Mouse (Mus musculus): Measurements from ENCODE around the gene Gale. TPM values are rescaled to one million over a fixed set of nuclear protein-coding genes. Genes with fewer than 3 reads are reported as not detected.

Gale gene
- polyA plus RNA-seq, 1 experiment: 5.6 TPM

DNA sequence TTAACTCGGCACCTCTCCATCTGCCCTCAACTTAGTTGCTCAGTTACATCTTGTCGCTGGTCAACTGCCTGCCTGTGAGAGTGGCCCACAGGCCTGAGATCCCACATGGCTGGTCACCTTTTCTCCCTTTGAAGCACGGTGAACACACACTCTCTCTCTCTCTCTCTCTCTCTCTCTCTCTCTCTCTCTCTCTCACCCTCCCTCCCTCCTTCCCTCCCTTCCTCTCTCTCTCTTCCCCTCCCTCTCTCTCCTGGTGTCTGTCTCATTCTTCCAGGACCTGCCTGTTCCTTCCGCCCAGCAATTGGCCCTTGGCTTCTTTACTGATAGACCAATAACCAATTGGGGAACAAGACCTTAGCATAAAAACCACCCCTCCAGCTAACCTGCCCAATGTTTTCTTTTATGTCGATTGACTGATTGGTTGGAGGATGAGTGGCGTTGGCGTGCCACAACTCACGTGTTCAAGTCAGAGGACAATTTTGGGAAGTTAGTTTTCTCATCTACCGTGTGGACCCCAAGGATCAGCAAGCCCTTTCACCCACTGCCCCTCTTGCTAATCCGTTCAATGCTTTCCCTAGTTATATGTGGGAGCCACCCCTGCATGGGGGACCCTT, 37.2 kb upstream of the Gale start:
- TF ChIP-seq POLR2A (IDR thresholded peaks at IDR 0.05; ENCODE audit: borderline replicate concordance, low read depth, low read length) (no peak), CTCF (IDR thresholded peaks at IDR 0.05; ENCODE audit: low read depth, low read length) (no peak)

GRCm38 (mm10) chr4:135926861-135927260, 36.7 kb upstream of the Gale start:
- TF ChIP-seq POLR2A (IDR thresholded peaks at IDR 0.05; ENCODE audit: borderline replicate concordance, low read depth, low read length): no peak
- TF ChIP-seq CTCF (IDR thresholded peaks at IDR 0.05; ENCODE audit: low read depth, low read length): no peak
- no peak overlapping the region for H3K4me3 ChIP-seq (ENCODE audit: insufficient read depth, low read length)
- peaks cover 3% of the 10 kb centered on the region; the same call in 1 of the 2 replicates for H3K4me1 ChIP-seq (ENCODE audit: control insufficient read depth, insufficient read depth, low read length)
- no peak overlapping the region for H3K27ac ChIP-seq (ENCODE audit: insufficient read depth, low read depth, low read length)

More for the DNA sequence above, 37.2 kb upstream of the Gale start:
- Histone ChIP-seq H3K4me3 (ENCODE audit: insufficient read depth, low read length) (no peak overlapping the region), H3K4me1 (ENCODE audit: control insufficient read depth, insufficient read depth, low read length) (peaks cover 3% of the 10 kb centered on the region; the same call in 1 of the 2 replicates), H3K27ac (ENCODE audit: insufficient read depth, low read depth, low read length) (no peak overlapping the region)

DNA sequence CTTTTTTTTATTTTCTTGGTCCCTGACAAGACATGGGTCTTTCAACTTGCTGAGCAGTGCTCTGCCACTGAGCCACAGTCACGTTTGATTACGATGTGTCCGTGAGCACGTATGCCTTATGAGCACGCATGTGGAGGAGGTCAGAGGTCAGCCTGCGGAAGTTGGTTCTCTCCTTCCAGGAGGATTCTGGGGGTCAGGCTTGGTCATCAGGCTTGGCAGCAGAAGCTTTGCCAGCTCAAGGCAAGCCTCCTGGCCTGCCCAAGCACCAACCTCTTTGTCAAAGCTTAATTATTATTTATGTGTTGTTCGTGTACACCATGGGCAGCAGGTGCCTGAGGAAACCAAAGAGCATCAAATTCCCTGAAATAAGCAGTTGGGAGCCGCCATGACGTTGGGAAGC, 35.2 kb upstream of the Gale start:
- H3K4me1 ChIP-seq (ENCODE audit: control insufficient read depth, insufficient read depth, low read length): no peaks in the 10 kb centered on the region
- no peak overlapping the region for H3K27ac ChIP-seq (ENCODE audit: insufficient read depth, low read depth, low read length)
- TF ChIP-seq CTCF (IDR thresholded peaks at IDR 0.05; ENCODE audit: low read depth, low read length) (no peak), POLR2A (IDR thresholded peaks at IDR 0.05; ENCODE audit: borderline replicate concordance, low read depth, low read length) (no peak)
- H3K4me3 ChIP-seq (ENCODE audit: insufficient read depth, low read length): no peak overlapping the region

DNA sequence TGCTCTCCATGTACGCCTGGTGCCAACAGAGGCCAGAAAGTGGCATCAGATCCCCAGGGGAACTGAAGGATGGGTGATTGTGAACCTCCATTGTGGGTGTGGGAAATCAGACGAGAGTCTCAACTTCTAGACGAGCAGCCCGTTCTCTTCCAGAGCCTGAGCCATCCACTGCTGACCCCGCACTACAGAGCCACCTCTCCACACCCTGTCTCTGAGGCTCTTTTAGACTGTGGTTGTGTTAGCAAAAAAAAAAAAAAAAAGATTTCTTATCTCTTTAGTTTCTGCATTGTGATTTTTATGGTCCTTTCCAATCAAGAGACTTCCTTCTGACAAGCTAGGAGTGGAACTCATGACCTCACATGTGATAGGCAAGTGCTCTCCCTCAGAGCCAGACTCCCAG, 34.1 kb upstream of the Gale start:
- no peak for TF ChIP-seq POLR2A (IDR thresholded peaks at IDR 0.05; ENCODE audit: borderline replicate concordance, low read depth, low read length)
- TF ChIP-seq CTCF (IDR thresholded peaks at IDR 0.05; ENCODE audit: low read depth, low read length): no peak
- Histone ChIP-seq H3K27ac (ENCODE audit: insufficient read depth, low read depth, low read length) (no peak overlapping the region), H3K4me1 (ENCODE audit: control insufficient read depth, insufficient read depth, low read length) (no peaks in the 10 kb centered on the region), H3K4me3 (ENCODE audit: insufficient read depth, low read length) (no peak overlapping the region)

DNA sequence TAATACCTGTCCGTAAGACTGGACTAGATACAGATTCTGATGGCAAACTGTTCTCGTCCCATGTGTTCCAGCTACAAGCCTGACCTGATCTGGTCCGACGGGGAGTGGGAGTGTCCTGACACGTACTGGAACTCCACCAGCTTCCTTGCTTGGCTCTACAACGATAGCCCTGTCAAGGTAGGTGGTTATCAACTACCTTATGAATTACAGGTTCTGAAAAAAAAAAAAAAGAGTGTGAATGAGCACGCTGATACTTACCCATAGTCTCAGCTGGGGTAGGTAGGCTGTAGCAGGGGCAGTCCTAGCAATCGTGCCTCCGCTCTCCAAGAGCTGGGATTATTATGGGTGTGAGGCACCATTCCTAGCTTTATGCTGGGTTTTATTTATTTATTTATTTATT, 33.7 kb upstream of the Gale start:
- TF ChIP-seq POLR2A (IDR thresholded peaks at IDR 0.05; ENCODE audit: borderline replicate concordance, low read depth, low read length): no peak
- TF ChIP-seq CTCF (IDR thresholded peaks at IDR 0.05; ENCODE audit: low read depth, low read length): no peak
- Histone ChIP-seq H3K4me3 (ENCODE audit: insufficient read depth, low read length) (no peak overlapping the region), H3K27ac (ENCODE audit: insufficient read depth, low read depth, low read length) (no peak overlapping the region), H3K4me1 (ENCODE audit: control insufficient read depth, insufficient read depth, low read length) (peaks cover 2% of the 10 kb centered on the region)

DNA sequence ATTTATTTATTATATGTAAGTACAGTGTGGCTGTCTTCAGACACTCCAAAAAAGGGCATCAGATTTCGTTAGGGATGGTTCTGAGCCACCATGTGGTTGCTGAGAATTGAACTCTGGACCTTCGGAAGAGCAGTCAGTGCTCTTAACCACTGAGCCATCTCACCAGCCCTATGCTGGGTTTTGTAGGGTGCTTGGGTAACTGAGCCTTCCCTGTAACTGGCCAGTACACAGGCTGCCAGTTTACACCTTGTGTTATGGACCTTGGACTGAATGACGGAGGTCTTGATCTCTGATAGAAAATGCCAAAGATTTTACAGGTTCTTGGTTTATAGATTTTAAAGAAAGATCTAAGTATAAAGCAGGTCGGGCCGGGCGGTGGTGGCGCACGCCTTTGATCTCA, 33.3 kb upstream of the Gale start:
- Histone ChIP-seq H3K4me3 (ENCODE audit: insufficient read depth, low read length) (no peak overlapping the region), H3K27ac (ENCODE audit: insufficient read depth, low read depth, low read length) (no peak overlapping the region), H3K4me1 (ENCODE audit: control insufficient read depth, insufficient read depth, low read length) (peaks cover 4% of the 10 kb centered on the region)
- no peak for TF ChIP-seq POLR2A (IDR thresholded peaks at IDR 0.05; ENCODE audit: borderline replicate concordance, low read depth, low read length)
- no peak for TF ChIP-seq CTCF (IDR thresholded peaks at IDR 0.05; ENCODE audit: low read depth, low read length)

- no peak for TF ChIP-seq POLR2A (IDR thresholded peaks at IDR 0.05; ENCODE audit: borderline replicate concordance, low read depth, low read length)
- 0 out of 2 replicates have a peak, but pooled peaks have one; percentile 9 for TF ChIP-seq CTCF (IDR thresholded peaks at IDR 0.05; ENCODE audit: low read depth, low read length)
- no peak overlapping the region for H3K4me3 ChIP-seq (ENCODE audit: insufficient read depth, low read length)
- H3K4me1 ChIP-seq (ENCODE audit: control insufficient read depth, insufficient read depth, low read length): peaks cover 4% of the 10 kb centered on the region
- H3K27ac ChIP-seq (ENCODE audit: insufficient read depth, low read depth, low read length): no peak overlapping the region
These were observed 31.7 kb upstream of the Gale start for GRCm38 (mm10) chr4:135931832-135932231.

GRCm38 (mm10) chr4:135934708-135935500, 28.6 kb upstream of the Gale start:
- TF ChIP-seq POLR2A (IDR thresholded peaks at IDR 0.05; ENCODE audit: borderline replicate concordance, low read depth, low read length) (no peak), CTCF (IDR thresholded peaks at IDR 0.05; ENCODE audit: low read depth, low read length) (no peak)
- H3K4me3 ChIP-seq (ENCODE audit: insufficient read depth, low read length): no peak overlapping the region
- peaks cover 4% of the 10 kb centered on the region for H3K4me1 ChIP-seq (ENCODE audit: control insufficient read depth, insufficient read depth, low read length)
- H3K27ac ChIP-seq (ENCODE audit: insufficient read depth, low read depth, low read length): no peak overlapping the region

DNA sequence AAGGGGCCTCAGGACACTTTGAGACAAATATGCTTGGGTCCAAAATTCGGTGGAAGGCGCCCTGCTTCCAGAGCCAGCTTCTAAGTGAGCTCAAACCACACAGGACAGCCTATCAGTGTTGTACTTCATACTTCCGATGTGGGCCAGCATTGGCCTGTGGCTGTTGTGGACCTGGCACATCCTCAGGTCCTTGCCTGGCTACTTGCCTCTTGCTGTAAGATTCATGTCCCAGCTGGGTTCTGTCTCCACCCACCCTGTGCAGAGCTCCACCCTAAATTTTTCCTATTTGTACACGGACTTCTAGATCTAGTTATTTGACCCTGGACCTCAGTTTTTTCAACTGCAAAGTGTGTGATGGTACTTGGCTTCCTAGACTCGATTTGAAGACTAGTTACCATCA, 28.0 kb upstream of the Gale start:
- TF ChIP-seq CTCF (IDR thresholded peaks at IDR 0.05; ENCODE audit: low read depth, low read length) (no peak), POLR2A (IDR thresholded peaks at IDR 0.05; ENCODE audit: borderline replicate concordance, low read depth, low read length) (no peak)

GRCm38 (mm10) chr4:135938858-135939257, 24.7 kb upstream of the Gale start:
- TF ChIP-seq POLR2A (IDR thresholded peaks at IDR 0.05; ENCODE audit: borderline replicate concordance, low read depth, low read length) (no peak), CTCF (IDR thresholded peaks at IDR 0.05; ENCODE audit: low read depth, low read length) (no peak; the same call in 1 of the 2 replicates)
- Histone ChIP-seq H3K27ac (ENCODE audit: insufficient read depth, low read depth, low read length) (no peak overlapping the region), H3K4me3 (ENCODE audit: insufficient read depth, low read length) (no peak overlapping the region), H3K4me1 (ENCODE audit: control insufficient read depth, insufficient read depth, low read length) (peaks cover 24% of the 10 kb centered on the region)

More for the DNA sequence above, 28.0 kb upstream of the Gale start:
- Histone ChIP-seq H3K27ac (ENCODE audit: insufficient read depth, low read depth, low read length) (no peak overlapping the region), H3K4me1 (ENCODE audit: control insufficient read depth, insufficient read depth, low read length) (peaks cover 4% of the 10 kb centered on the region), H3K4me3 (ENCODE audit: insufficient read depth, low read length) (no peak overlapping the region)

Data from bone marrow macrophage, adult 2 months (primary cell).